Mouse (Mus musculus) spleen, postnatal 0 days (tissue): ENCODE measurements around the gene Ces1e. TPM values are rescaled to one million over a fixed set of nuclear protein-coding genes. Genes with fewer than 3 reads are reported as not detected.

Experiments used
- polyA plus RNA-seq: library from polyadenylated mRNA; unstranded; fragments of >200 nt; fragmentation: Nextera tagmentation; extraction: Ambion mirVana; gene quantifications from 2 replicates; pipeline ENCODE4 v1.2.1, GENCODE M21; 2015

Ces1e gene
- polyA plus RNA-seq, result not detected in 2 replicates

DNA sequence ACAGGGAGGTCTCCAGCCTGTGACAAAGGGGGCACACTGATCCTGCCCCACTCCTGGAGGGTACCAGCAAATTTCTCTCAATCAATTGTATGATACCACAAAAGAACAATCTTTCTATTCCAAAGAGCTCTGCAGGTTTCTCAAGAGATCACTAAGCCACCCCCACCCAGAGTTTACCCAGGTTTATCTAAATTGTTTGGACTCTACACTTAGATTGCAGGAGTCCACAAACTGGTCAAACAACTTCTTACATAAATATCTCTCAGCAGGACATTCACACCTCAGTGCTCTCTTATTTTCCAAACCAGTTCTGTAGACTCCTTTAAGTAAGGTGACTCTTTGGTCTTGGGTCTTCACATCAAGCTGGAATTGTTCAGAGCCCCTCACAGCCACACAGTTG, at the start of gene Ces1e:
TSS of gene Ces1e (minus strand) at position 174 of the 400 bp plus-strand sequence.

DNA sequence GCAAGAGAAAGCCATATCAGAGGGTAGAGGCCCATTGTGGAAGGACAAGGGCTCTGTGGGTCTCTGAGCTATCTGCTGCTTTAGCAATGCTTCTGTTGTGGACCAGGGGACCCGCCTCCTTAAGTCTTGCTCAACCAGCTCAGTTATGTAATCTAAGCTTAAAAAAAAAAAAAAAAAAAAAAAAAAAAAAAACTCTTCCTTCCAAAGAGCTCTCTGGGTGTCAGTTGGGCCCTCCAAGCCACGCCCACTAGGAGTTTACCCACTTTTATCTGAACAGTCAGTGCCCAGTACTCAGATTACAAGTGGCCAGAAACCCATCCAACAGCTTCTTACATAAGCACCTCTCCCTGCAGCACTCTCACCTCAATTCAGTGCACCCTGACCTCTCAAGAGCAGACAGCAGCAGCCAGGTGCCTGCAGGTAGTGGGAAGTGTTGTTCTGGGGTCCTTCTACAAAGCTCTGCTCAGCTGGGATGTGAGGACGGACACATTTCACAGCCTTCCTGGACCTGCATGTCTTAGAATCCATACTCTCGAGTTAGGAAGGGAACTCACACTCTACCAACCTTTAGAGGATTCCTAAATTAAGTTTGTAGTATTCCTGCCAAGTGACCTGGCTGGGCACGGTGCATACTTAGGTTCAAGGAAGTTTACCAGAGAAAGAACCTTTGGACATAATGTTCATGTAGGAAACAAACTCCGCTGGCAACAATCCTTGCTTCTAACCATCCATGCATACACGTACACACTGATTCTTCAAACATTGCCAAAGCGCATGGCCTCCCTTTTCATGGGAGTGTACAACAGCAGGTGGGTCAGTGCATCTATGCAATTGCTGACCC, 31.5 kb downstream of the Ces1e start, which contains the start of gene Ces1d:
TSS of gene Ces1d (minus strand) at position 154 of the 841 bp plus-strand sequence.

Other genes starting within 250 kb of the Ces1e start
- gene Ces1a, start 181.4 kb downstream of the Ces1e start, polyA plus RNA-seq, result not detected in 2 replicates
- not detected in 2 replicates for gene Ces1b, start 149.6 kb downstream of the Ces1e start, polyA plus RNA-seq
- gene Ces1c, start 98.3 kb downstream of the Ces1e start, polyA plus RNA-seq, result not detected in 2 replicates
- 1.2 and 1.4 TPM in 2 replicates for gene Ces1d, start 31.8 kb downstream of the Ces1e start, polyA plus RNA-seq
- not detected in 2 replicates for gene Ces1f, start 50.1 kb upstream of the Ces1e start, polyA plus RNA-seq
- not detected in 2 replicates for gene Ces1g, start 107.7 kb upstream of the Ces1e start, polyA plus RNA-seq
- gene Ces1h, start 150.1 kb upstream of the Ces1e start, polyA plus RNA-seq, result not detected in 2 replicates